Mouse (Mus musculus) kidney, adult 2 months (tissue): ENCODE measurements around the gene Phgdh.

Experiments used
- CTCF ChIP-seq: fragments of 200-500 bp; conservative IDR thresholded peaks from 2 replicates; pipeline ENCODE4 v1.5.1; 2011; ENCODE audit warnings: low read depth, mild to moderate bottlenecking, control low read depth, low read length, moderate library complexity, mixed read lengths; ENCODE audit not compliant: insufficient read depth, insufficient read length
- POLR2A ChIP-seq: fragments of 200-500 bp; IDR thresholded peaks from one replicate; pipeline ENCODE4 v1.6.1; 2011; ENCODE audit warnings: low read depth, low read length, control low read depth

DNA sequence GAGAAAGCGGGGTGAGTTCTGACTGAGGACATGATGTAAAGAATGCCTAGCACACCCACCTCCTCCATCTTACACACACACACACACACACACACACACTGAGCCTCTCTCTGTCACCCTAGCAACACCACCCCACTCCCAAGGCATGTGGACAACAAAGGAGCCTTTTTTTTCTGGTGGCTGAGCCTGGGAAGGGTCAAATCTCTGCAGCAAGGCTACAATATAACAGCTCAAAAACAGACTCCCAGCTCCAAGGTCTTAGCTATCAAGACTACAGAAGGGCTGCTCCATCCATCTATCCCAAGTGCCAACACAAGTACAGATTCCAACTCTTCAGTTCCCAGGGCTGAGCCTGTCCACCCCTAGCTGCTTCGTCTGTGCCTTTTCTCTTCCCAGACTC is 20.6 kb downstream of the Phgdh start:
- TF ChIP-seq CTCF = no peak
- TF ChIP-seq POLR2A = no peak
